Mouse (Mus musculus): ENCODE data around the gene Shank3.

- TF ChIP-seq CTCF (IDR thresholded peaks at IDR 0.05; ENCODE audit: borderline replicate concordance, control insufficient read depth, extremely low read depth, insufficient read depth, low read length, poor library complexity) (no peak), POLR2A (IDR thresholded peaks at IDR 0.05; ENCODE audit: control insufficient read depth, extremely low read depth, insufficient read depth, low read length, poor library complexity) (no peak)
Observed at GRCm38 (mm10) chr15:89532924-89533842, 33.8 kb downstream of the Shank3 start.
